Mouse (Mus musculus) c-Kit-positive CD71-positive TER-119-positive erythroid progenitor cells, embryonic 14.5 days (primary cell): ENCODE data around the gene Agap1.

Experiments used
- DNase-seq: peaks from one replicate; pipeline ENCODE4 v3.0.0-alpha.2; 2013; ENCODE audit warnings: low spot score

The Agap1 gene

DNA sequence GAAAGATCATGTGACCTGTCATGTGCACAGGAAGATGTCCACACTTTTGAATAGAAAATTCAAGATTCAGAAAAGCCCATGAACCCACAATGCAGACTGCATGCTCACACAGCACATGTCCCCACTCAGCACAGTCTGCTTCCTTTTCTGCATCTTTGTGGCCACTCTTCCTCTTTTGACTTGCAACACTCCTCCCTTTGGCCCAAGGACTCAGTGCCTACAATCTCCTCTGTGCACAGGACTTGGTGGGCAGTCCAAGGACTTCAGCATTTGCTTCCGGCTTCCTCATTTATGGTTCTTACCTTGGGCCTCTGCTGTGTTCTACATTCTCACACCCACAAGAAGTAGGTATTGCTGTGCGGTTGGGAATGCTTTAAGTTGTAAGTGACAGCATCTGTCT, 447.6 kb downstream of the Agap1 start:
- no peak for DNase-seq

DNA sequence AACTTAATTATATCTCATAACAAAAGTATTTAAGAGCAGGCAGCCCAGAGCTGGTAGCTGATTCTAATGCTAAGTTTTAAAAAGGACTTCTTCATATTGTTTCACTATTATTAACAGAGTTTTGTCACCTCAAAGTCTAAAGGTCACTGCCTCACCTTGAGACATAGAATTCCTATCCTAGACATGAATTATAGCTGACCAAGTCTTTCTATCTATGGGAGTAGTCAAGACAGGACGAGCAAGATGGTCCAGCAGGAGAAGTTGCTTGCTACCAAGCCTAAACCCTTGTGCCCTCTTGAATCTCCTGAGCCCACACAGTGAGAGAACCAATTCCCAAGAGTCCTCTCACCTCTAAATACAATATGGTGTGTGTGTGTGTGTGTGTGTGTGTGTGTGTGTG, 448.0 kb downstream of the Agap1 start:
- DNase-seq = no peak

DNA sequence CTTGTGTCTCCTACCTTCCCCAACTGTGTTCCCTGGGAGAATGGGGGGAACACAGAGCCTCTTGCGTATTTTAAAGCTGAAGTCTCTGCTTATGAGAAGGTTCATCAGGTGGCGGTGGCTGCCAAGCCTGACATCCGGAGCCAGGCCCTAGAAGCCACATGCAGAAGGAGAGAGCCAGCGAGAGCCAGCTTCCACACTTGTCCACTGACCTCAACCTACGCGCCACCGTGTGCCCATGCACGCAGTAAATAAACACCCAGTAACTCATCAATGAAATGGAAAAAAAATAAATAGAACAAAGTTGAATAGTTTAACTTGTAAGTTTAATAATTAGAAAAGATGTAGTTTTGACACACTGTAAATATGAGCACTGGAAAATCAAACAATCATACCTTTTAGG, 455.2 kb downstream of the Agap1 start:
- no peak for DNase-seq

DNA sequence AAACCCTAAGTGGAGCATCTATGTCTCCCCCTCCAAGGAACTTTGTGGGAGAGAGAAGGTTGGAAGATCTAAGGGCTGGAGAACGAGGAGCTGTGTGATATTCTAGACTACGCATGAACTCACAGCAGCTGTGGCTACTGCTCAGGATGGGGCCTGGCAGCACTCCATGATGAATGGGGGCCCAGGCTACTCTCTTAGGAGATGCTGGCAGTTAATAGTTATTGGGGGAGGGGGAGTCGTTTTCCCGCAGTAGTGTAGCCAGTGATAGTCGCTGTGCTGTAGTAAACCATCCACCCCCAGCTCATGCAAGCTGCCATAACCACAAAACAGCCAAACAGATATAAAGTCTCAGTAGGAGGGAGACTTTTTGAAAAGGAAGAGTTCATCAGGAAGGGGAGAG, 457.8 kb downstream of the Agap1 start:
- no peak for DNase-seq

DNA sequence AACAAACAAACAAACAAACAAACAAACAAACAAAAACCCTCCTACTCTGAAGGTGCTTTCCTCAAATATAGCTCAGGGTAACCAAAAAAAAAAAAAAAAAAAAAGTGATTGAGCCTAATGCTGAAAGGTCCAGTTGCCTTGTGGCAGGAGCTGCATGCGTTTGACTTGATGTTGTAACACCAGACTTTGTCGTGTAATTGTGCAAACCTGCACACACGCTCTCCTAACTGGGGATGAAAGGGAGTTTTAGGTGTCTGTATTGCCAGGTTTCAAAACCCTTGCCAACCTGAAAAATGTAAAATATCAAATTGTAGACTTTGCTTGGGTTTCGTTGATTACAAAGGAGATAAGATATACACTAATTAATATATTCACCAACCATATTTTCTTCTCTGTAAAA, 459.0 kb downstream of the Agap1 start:
- DNase-seq = no peak

DNA sequence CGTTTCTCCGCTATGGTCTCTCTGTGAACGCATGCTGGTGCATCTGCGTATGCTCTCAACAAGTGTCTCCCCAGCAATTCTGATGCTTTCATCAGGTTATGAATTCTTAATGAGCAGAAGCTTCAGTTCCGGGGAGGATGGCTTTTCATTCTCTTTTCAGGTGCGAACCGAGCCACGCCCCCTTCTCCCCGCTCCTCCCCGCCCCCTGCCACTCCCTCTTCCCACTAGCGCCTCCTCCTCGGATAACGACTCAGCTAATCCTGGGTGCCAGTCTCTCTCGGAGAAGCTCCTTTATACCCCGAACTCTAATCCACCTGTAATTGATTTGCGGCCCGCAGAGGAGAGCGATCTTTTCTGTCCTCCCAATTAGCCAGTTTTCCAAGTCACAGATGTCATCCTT, 463.5 kb downstream of the Agap1 start:
- no peak for DNase-seq

DNA sequence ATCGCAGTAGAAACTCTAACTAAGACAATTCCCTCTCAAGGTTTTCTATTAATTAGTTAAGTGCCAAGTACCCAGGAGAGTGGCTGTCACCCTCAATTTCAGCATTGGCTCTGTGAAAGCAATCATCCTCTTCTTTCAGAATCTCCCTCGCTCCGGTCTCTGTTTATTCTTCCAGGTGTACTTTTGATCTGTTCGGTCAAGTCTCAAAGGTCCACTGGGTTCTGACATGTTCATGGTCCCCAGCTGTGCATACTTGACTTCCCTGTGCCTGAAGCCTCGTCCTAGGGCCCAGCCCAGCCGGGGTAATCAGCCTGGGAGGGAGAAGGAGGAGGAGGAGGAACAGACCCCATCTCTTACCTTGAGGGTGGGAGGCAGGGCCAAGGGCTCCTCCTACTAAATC, 464.6 kb downstream of the Agap1 start:
- DNase-seq = no peak

DNA sequence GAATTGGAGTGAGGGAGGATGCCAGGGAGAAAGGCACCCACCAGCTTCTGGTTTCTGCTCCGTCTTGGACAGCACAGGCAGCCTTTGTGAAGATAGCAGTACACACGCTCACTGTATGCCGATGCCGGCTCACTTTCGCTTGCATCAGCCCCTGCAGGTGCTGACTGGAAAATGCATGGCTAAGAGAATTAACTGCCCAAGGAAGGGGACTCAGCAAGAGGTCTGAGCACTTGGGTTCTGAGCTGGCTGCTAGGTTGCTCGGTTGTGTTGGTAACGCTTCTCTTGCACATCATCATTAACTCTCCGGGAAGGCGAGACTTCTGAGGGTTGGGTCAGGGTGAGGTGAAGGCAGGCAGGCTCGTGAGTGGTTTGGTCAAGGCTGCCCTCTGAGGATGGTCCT, 467.2 kb downstream of the Agap1 start:
- no peak for DNase-seq

DNA sequence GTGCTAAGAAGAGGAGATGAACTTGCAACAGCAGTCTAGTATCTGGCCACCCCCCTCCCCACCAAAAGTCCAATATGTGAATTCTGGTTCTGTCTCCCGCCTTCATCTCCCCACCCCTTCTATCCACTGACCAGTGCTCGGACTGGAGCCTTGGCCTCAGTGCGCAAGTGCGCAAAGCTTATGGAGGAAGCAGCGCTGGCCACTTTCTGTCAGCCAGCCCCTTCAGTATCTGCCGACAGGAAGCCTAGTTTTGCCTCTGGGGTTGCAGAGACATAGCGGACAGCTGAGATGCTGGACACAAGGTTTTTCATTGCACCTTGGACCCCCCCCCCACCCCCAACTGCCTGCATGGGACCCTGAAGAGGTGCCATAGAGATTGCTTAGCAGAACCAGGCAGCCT, 467.7 kb downstream of the Agap1 start:
- DNase-seq = no peak

DNA sequence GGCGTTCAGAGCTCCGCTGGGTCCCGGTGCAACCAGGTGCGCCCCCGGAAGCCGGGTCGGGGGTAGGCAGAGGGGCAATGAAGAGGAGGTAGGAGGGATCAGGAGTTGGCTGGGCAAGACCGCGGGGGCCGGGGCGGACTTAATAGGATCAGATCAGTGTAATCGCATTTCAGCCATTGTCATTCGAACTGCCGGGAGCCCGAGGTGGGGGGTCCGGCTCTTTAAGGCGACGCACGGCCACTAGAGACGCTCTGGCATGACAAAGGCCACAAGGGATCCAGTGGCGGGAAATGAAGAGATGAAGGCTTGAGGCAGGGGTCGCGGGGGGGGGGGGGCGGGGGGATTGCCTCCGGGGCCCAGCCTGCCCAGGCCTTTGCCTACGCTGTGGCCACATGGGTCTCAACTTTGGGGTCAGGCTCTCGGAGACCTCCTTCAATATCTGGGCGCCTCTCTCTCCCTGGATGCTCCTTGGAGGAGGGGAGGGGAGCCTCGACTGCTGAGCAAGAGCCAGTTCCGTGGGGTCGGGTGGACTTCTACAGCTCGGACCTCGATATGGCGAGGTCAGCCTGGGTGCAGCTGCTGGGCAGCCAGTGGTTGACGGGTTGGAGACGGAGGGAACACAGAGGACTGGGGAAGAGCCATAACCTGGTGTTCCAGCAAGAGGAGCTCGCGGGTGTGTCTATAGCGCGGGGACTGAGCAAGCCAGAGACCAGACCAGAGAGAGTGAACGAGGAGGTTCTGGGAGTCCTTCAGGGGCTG, 468.5 kb downstream of the Agap1 start:
- no peak for DNase-seq

DNA sequence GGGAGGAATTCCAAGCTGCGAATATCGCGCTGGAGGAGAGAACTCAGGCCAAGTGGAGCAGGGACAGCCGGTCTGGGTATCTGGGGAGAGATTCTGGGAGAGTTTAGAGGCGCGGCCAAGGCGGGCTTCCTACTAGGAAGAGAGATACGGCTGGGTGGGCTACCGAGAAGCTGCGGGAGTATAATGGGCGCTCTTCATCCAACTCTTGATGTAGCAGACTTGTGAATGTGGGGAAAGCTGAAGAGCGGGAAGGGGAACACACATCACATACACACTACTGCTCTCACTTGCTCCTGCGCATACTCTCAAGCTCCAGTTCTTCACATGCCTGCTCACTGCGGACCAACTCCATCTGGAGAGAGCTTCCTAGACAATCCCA, 469.0 kb downstream of the Agap1 start:
- DNase-seq = no peak

DNA sequence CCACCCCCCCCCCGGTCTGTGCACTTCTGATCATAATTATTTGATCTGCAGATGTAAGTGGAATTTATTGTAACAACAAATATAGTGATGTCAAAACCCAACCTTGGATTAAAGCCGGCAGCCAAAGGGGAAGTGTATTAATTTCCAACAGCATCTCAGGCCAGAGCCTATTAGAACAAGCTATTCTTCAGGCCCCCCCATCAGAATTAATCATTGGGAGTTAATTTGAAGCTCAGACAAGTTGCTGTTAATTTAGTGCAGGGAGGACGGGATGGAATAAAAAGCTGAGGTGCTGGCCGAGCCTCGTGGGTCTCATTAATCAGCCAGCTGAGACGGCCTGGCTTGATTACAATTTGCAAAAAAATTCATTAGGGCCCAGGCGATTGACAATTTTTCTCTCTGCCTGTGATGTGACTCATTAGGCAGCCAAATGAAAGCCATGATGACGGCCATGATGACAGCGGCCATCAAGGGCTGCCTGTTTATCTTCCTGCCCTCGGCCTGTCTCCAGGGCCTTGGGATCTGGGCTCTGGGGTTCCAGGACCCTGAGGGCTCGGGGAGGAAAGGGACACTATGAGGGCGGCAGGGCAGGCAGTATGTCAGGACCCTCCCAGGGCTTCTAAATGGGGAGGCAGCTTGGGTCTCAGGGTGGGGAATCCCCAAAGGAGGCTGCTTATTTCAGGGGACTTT, 471.0 kb downstream of the Agap1 start:
- no peak for DNase-seq

DNA sequence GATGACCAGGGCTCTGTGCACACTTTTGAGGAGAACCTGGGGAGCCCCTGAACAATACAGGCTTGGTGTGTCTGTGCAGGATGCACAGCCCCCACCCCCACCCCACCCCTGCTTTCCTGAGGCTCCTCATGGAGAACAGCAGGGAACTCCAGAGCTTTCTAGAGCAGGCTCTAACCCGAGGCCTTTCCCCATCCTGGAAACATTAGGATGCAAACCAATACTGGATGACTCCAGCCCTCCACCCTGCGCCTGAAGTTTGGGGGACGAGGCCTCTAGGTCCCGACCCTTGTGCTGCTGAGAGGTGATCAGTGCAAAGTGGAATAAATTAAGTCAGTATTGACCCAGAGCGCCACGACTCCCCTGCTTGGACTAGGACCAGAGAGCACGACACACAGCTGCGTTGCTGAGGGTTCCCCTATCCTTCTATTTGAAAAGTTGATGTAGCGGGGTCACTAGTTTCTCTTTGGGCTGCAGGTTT, 472.0 kb downstream of the Agap1 start:
- DNase-seq = no peak

DNA sequence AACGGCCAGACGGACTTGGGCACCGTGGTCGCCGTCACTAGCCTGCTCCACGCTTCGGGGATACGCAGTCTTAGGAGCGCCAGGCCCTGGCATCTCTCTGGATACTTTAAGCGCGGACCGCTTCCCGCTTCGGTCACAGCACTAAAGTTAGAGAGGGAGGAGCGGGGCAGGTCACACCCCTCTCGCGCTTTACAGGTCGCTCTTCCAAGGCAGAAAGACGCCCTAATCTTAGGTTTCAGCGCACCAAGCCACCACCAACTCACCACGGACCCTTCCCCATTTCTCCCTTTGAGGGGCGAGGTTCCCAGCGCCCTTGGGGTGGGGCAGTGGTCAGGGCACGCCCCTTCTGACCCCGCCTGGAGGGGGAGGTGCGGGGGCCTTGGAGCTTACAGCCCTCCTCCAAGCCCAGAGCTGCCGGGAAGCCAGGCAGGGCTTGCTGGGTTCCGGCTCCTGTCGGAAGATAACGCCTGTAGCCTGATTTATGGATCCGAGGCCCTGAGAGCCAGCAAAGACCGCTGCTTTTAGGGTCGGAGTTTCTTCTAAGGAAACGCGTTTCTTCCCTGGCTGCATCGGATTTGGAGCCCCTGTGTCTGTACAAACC, 472.6 kb downstream of the Agap1 start:
- DNase-seq = no peak

DNA sequence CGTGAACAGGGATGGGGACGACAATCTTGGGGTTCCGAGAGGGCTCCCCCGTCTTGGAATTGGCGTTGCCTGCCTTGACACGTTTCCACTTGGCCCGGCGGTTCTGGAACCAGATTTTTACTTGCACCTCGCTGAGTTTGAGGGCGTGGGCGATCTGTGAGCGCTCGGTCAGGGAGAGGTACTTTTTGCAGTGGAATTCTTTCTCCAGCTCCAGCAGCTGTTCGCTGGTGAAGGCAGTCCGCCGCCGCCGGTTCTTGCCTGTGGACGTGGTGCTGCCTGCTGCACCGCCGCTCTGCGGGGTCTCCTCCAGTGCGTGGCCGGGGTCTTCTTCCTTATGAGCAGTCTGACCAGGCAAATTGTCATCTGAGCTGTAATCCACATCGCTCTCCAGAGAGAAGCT, 474.1 kb downstream of the Agap1 start:
- no peak for DNase-seq

DNA sequence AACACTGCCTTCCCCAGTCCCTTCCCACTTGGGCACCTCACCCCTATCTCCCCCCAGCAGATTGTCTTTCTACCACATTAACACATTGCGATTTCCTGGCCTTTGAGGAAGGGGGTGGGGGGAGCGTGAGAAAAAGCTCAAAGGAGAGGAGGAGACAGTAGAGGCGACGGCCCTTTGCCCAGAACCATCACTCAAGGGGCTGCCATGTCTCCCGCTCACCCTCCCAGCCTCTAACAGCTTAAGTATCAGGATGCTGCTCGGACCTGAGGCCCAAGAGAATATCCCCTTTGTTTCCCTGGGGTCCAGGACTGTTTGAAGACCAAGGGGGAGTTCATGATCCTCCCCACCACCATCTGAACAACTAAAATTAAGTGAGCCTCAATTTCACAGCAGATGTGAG, 474.6 kb downstream of the Agap1 start:
- no peak for DNase-seq

DNA sequence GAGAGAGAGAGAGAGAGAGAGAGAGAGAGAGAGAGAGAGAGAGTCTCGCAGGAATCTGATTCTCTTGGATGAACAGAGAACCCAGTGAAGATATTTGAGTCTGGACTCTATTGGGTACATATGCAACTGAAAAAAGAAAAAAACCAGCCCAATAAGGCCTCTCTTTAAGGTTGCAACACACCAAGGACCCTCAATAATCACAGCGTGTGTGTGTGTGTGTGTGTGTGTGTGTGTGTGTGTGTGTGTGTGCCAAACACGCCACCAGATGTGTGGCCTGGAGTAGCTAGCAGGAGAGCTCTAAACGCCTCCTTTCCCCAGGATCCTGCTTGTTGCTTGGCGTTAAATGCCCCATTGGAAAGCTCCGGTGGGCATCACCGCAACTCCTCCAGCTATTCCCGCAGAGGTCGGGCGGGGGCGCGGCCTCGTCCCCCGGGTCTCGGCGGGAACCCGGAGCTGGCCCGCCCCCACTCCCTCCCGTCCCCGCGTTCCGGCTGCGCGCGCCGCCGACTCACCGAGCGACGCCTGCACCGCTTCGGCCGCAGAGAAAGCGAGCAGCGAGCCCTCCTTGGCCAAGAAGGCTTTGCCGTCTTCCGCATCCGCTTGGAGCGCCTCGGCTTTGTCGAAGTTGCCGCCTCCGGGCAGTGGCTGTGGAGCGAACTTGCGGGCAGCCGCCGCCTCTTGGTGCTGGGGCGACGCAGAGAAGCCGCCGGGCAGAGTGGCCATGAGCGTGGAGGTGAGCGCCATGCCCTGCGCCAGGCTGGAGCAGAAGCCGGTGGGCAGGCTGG, 475.3 kb downstream of the Agap1 start:
- no peak for DNase-seq

DNA sequence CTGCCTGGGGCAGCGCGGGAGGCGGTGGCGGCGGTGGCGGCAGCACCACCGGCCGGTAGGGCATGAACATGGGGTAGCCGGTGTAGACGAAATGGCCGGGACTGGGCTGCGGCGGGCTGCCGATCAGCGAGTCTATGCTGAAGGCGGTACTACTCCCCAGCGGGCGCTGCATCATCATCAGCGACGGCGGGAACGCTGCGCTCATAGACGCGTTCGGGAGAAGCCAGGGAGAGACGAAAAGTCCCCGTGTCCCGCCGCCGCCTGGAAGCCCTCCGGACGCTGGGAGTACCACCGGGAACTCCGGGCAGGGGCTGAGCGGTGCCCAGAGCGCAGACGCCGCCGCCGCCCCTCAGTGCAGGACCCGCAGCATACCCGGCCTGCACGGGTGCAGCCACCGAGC, 475.9 kb downstream of the Agap1 start:
- no peak for DNase-seq

DNA sequence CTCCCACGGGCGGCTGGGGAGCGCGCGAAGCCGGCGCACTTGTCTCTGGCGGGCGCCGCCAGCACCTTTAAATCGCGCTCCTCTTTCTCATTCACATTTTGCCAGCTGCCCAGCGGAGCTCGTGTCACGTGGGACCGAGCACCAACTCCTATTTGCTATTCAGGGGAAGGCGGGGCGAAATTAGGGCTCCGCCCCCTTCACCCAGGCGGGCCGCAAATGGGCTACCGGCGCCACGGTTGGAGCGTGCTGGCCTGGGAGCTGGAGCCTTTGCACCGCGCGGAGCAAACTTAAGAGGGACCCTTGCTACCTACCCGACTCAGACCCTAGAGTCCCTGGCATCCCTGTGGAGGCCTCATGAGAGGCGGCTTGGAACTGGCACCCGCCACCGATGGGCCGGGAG, 476.5 kb downstream of the Agap1 start, which contains the start of gene Gbx2:
Gene Gbx2 (minus strand): TSS at position 60 of the 400 bp plus-strand sequence.
- peak; percentile 29 for DNase-seq

DNA sequence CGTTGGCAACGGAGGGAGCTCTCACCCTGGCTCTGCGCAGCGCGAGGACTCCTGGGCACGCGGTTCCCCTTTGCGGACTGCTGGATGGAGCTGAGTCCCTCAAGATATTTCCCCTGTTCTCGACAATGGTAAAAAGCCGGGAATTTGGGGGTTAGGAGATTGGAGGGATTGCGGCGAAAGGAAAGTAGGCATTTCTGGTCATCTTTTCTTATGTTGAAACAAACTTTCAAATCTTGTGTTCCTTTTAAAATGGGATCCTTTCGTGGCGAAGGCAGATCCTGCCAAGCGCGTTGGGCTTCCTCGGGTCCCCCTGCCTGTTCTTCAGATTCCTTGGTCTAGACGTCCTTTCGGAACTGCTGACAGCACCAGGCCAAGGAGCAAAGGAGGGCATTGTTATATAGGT, 477.4 kb downstream of the Agap1 start:
- no peak for DNase-seq

DNA sequence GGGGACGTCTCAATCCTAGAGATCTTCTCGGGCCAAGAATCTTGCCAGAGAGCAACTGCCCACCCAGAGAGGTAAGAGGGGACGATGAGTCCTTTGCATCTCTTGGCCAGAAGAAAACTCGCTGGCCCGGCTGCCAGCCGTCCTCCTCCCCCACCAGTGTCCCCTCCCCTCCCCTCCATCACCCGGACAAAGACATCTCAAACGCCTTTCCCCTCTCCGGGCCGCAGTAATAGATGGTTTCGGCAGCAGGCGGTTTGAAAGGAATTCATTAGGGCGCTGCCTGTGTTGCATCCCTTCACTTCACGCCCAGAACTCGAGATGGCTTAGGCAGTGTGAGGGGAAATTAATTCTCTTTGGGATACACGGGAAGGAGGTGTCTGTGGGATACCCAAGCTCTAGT, 478.0 kb downstream of the Agap1 start:
- no peak for DNase-seq

DNA sequence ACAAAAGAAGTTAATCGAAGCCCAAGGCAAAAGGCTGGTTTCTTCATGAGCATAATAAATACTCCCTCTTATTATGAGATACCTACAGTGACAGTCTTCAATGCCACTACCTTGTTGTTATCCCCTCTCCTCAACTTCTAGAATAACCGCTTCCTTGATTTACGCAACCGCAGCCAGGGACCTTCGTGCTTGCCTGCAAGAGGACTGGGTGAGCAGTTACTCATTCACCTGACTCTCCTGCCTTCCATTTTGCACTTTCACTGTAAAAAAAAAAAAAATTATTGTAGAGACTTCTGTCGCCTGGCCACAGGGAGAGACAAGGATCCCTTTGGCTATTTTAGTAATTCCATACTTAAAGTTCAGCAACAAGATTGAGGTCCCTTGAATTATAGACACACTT, 478.4 kb downstream of the Agap1 start:
- no peak for DNase-seq

DNA sequence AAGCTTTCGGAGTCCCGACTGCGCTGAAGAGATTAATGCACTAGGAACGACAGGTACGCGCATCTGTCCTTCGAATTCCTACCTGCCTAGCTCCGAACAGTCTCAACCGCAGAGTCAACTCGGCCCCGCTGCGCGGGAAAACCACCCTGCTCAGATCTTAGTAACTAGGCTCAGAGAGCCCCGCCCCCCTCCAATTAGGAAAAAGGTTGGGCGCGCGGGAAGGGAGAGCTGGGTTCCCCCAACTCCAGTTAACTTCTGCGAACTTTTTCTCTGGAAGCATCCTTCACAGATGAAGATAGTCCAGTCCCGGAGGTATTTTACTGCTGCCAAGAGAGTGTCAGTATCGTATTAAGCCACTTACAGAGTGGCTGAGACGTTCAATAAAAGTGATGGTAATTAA, 479.2 kb downstream of the Agap1 start:
- no peak for DNase-seq
